In the genomic region with DNA sequence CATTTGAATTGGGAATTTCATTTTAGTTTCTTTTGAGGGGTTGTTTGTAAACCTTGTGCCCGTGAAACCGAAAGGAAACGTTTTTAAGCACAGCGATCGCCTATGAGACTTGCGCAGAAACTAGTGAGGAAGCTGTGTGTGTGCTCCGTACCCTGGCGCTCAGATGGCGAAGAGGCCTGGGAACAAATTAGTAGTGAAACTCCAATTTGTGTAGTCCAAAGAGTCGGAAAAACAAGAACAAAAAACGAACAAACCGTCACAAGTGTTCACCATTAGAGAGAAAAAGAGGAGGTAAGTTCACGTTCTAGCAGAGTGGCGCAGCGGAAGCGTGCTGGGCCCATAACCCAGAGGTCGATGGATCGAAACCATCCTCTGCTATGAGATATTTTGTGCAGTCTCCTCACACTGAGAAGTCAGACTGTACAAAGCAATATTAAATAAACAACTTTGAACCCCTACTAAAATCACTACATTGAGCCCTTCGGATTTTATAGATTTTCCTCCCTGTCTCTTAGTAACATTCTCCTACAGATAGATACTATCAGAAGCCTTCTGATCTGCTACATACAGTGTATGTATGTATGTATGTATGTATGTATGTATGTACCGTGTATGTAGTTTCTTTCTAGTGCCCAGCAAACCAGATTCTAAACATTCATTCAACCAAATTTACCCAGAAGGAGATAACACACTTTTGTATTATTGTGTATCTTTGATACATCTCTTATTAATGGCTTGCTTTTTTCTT, we compare ENCODE assay signal across 7 mouse cellular contexts. TPM values are rescaled to one million over a fixed set of nuclear protein-coding genes. Genes with fewer than 3 reads are reported as not detected.
A peak's percentile ranks its signal among the peaks of the same experiment; 100 is the strongest.
DNase-seq lines count a peak whose midpoint lies in the region; ATAC-seq lines count a peak whose summit lies in the region.

No protein-coding gene starts in this region.

- WGBS in intestine, embryonic 15.5 days, result 4% methylated on average over 20 of the region's 20 CpGs

- DNase-seq in adrenal gland, adult 8-10 months, result peak; percentile 52
- DNase-seq in embryo, embryonic 11.5 days (ENCODE audit: low read depth, low spot score), result peak; percentile 69
- peak; percentile 45 to 46 for DNase-seq in gastrocnemius, postnatal 36 days
- DNase-seq in left cerebral cortex, postnatal 14 days (ENCODE audit: low spot score in 2 of 2), result peak; percentile 60 to 78
- peak; percentile 45 to 59 for DNase-seq in right cerebral cortex, postnatal 36 days (ENCODE audit: low spot score in 2 of 2)

- intact Hi-C loops in gastrocnemius, postnatal 36 days (cut with DNase I), result loop anchor here (1.0 to 2.0 kb wide), 2 partner anchors 46 to 53 kb away; no protein-coding TSS in a partner anchor
- intact Hi-C loops in left cerebral cortex, postnatal 14 days (cut with DNase I), result loop anchor here (1.0 to 2.0 kb wide), 3 partner anchors 30 to 55 kb away; partner anchors contain the start of gene Zfp184

- no peaks in the 10 kb centered on the region for H3K9me3 ChIP-seq in intestine, embryonic 15.5 days

- peak overlapping the region; percentile 52 for H3K4me3 ChIP-seq in intestine, embryonic 15.5 days (replicated peaks)

- ATAC-seq in intestine, embryonic 15.5 days, result peak; percentile 95
- ATAC-seq in megakaryocyte-erythroid progenitor cell, adult 5-6 weeks (replicated peaks; ENCODE audit: low FRiP score, low TSS enrichment, poor library complexity, severe bottlenecking), result peak; percentile 84

- no peaks in the 10 kb centered on the region for H3K36me3 ChIP-seq in intestine, embryonic 15.5 days

- peak overlapping the region; percentile 39 for H3K9ac ChIP-seq in intestine, embryonic 15.5 days

- H3K27me3 ChIP-seq in intestine, embryonic 15.5 days (replicated peaks), result no peaks in the 10 kb centered on the region

- no peaks in the 10 kb centered on the region for H3K4me1 ChIP-seq in intestine, embryonic 15.5 days (replicated peaks)

- H3K27ac ChIP-seq in intestine, embryonic 15.5 days, result peak overlapping the region; percentile 69

- H3K4me2 ChIP-seq in intestine, embryonic 15.5 days (replicated peaks), result peak overlapping the region; percentile 24

RNA-seq across cellular contexts. Expression of gene Pom121l2, which starts 6.1 kb away (rescaled TPM):
- not detected for total RNA-seq in adrenal gland, adult 8-10 months (2022)
- not detected for total RNA-seq in gastrocnemius, postnatal 36 days (2021)
- 0.06 TPM in 1 of 2 replicates, not detected in the other for polyA plus RNA-seq in intestine, embryonic 15.5 days (2015; fragmentation: Nextera tagmentation; extraction: Ambion mirVana)
- under 1 TPM in 1 of 2 experiments, not detected in 1; 0.23 TPM for total RNA-seq in left cerebral cortex, postnatal 14 days (2021)
- not detected in 2 replicates for total RNA-seq in megakaryocyte-erythroid progenitor cell, adult 5-6 weeks (2014; fragmentation: Nextera tagmentation)
- total RNA-seq in megakaryocyte-erythroid progenitor cell, adult 5-6 weeks (2017), result not detected in 2 replicates

RNA-seq across cellular contexts. Expression of gene Zfp184, which starts 30.0 kb away (rescaled TPM):
- total RNA-seq in adrenal gland, adult 8-10 months (2022), result 1 to 10 TPM; 1.5 to 6.2 (median 3.6) TPM
- under 1 TPM; 0.26 to 0.30 TPM for total RNA-seq in gastrocnemius, postnatal 36 days (2021)
- 6.2 and 7.5 TPM in 2 replicates for polyA plus RNA-seq in intestine, embryonic 15.5 days (2015; fragmentation: Nextera tagmentation; extraction: Ambion mirVana)
- total RNA-seq in left cerebral cortex, postnatal 14 days (2021), result 1 to 10 TPM; 2.8 to 4.0 TPM
- total RNA-seq in megakaryocyte-erythroid progenitor cell, adult 5-6 weeks (2014; fragmentation: Nextera tagmentation), result 1.5 and 2.5 TPM in 2 replicates
- total RNA-seq in megakaryocyte-erythroid progenitor cell, adult 5-6 weeks (2017), result 3.1 and 10.7 TPM in 2 replicates

RNA-seq across cellular contexts. Expression of gene Prss16, which starts 34.6 kb away (rescaled TPM):
- under 1 TPM in 2 of 4 experiments, not detected in 2; 0.63 to 0.70 TPM for total RNA-seq in adrenal gland, adult 8-10 months (2022)
- 1 to 10 TPM in 1 of 2 experiments, not detected in 1; 5.4 TPM for total RNA-seq in gastrocnemius, postnatal 36 days (2021)
- 1.4 and 1.5 TPM in 2 replicates for polyA plus RNA-seq in intestine, embryonic 15.5 days (2015; fragmentation: Nextera tagmentation; extraction: Ambion mirVana)
- under 1 TPM in 1 of 2 experiments, not detected in 1; 0.19 TPM for total RNA-seq in left cerebral cortex, postnatal 14 days (2021)
- not detected in 2 replicates for total RNA-seq in megakaryocyte-erythroid progenitor cell, adult 5-6 weeks (2014; fragmentation: Nextera tagmentation)
- 0.19 and 0.89 TPM in 2 replicates for total RNA-seq in megakaryocyte-erythroid progenitor cell, adult 5-6 weeks (2017)

Comparison
In these comparisons a context has a peak if more than half of its experiments do, and no peak if none do; other contexts are left out.
1. Peak in every context shown above with its lines: DNase-seq, ATAC-seq, H3K4me3 ChIP-seq and H3K27ac ChIP-seq.